Mouse (Mus musculus): ENCODE data around the gene Idh3g.

The Idh3g gene

GRCm38 (mm10) chrX:73739151-73739550 lies 47.5 kb downstream of the Idh3g start:
- H3K27me3 ChIP-seq (ENCODE audit: insufficient read depth, low read length): no peaks in the 10 kb centered on the region
- H3K4me3 ChIP-seq (replicated peaks; ENCODE audit: low read length): no peak overlapping the region
- H3K9me3 ChIP-seq (ENCODE audit: low read length): no peaks in the 10 kb centered on the region
- H3K4me1 ChIP-seq (replicated peaks; ENCODE audit: low read depth, low read length): peaks cover 51% of the 10 kb centered on the region
- no peaks in the 10 kb centered on the region for H3K36me3 ChIP-seq (ENCODE audit: insufficient read depth, low read length)
- no peak for TF ChIP-seq POU5F1 (IDR thresholded peaks at IDR 0.05; ENCODE audit: borderline replicate concordance, low read length)
- no peak for TF ChIP-seq CTCF (conservative IDR thresholded peaks at IDR 0.05; ENCODE audit: low read length)
- TF ChIP-seq NANOG (IDR thresholded peaks at IDR 0.05; ENCODE audit: borderline replicate concordance, low read length): no peak

- Histone ChIP-seq H3K36me3 (ENCODE audit: insufficient read depth, low read length) (no peaks in the 10 kb centered on the region), H3K4me1 (replicated peaks; ENCODE audit: low read depth, low read length) (peaks cover 57% of the 10 kb centered on the region), H3K27me3 (ENCODE audit: insufficient read depth, low read length) (no peaks in the 10 kb centered on the region), H3K9me3 (ENCODE audit: low read length) (no peaks in the 10 kb centered on the region), H3K4me3 (replicated peaks; ENCODE audit: low read length) (no peak overlapping the region)
- TF ChIP-seq NANOG (IDR thresholded peaks at IDR 0.05; ENCODE audit: borderline replicate concordance, low read length) (no peak), POU5F1 (IDR thresholded peaks at IDR 0.05; ENCODE audit: borderline replicate concordance, low read length) (no peak), CTCF (conservative IDR thresholded peaks at IDR 0.05; ENCODE audit: low read length) (no peak; the same call in 1 of the 2 replicates)
Measured at GRCm38 (mm10) chrX:73738155-73738554, 48.5 kb downstream of the Idh3g start.

- H3K4me1 ChIP-seq (replicated peaks; ENCODE audit: low read depth, low read length): peaks cover 20% of the 10 kb centered on the region
- no peaks in the 10 kb centered on the region for H3K27me3 ChIP-seq (ENCODE audit: insufficient read depth, low read length)
- no peaks in the 10 kb centered on the region for H3K36me3 ChIP-seq (ENCODE audit: insufficient read depth, low read length)
- H3K4me3 ChIP-seq (replicated peaks; ENCODE audit: low read length): no peak overlapping the region
- TF ChIP-seq POU5F1 (IDR thresholded peaks at IDR 0.05; ENCODE audit: borderline replicate concordance, low read length) (no peak), NANOG (IDR thresholded peaks at IDR 0.05; ENCODE audit: borderline replicate concordance, low read length) (no peak), CTCF (conservative IDR thresholded peaks at IDR 0.05; ENCODE audit: low read length) (no peak)
- no peaks in the 10 kb centered on the region for H3K9me3 ChIP-seq (ENCODE audit: low read length)
Measured at GRCm38 (mm10) chrX:73730908-73731307, 55.8 kb downstream of the Idh3g start.

Data from E14TG2a.4 (cell line).